Mouse (Mus musculus) bone marrow, adult 2 months (tissue): ENCODE data around the gene Rfc3. TPM values are rescaled to one million over a fixed set of nuclear protein-coding genes. Genes with fewer than 3 reads are reported as not detected.

Experiments used
- H3K27ac ChIP-seq: fragments of 200-500 bp; 2 replicates; pipeline ENCODE4 v1.5.1; 2012; ENCODE audit warnings: low read depth, mild to moderate bottlenecking, control low read depth, inconsistent platforms, low read length; ENCODE audit not compliant: control insufficient read depth, poor library complexity, insufficient read depth
- H3K4me1 ChIP-seq: fragments of 200-500 bp; 2 replicates; pipeline ENCODE4 v1.6.1; 2011; ENCODE audit warnings: low read length; ENCODE audit not compliant: control insufficient read depth, insufficient read depth
- H3K4me3 ChIP-seq: fragments of 200-500 bp; replicated peaks from 2 replicates; pipeline ENCODE3; 2011; ENCODE audit warnings: mild to moderate bottlenecking, low read depth, low read length, control low read depth; ENCODE audit not compliant: control insufficient read depth
- CTCF ChIP-seq: fragments of 200-500 bp; IDR thresholded peaks from 2 replicates; pipeline ENCODE4 v1.5.1; 2011; ENCODE audit warnings: low read length, control low read depth; ENCODE audit not compliant: control insufficient read depth, insufficient read depth
- POLR2A ChIP-seq: fragments of 200-500 bp; IDR thresholded peaks from 2 replicates; pipeline ENCODE4 v1.6.1; 2011; ENCODE audit warnings: low read depth, mild to moderate bottlenecking, control low read depth, low read length, borderline replicate concordance; ENCODE audit not compliant: control insufficient read depth
- WGBS: fragments of 180-500 bp; shearing (Covaris S2); methylation state at CpG from one replicate; pipeline ENCODE4 v1.1.7; 2018; 5-methylcytosine and 5-hydroxymethylcytosine counted together
- polyA plus RNA-seq: library from polyadenylated mRNA; stranded (reverse); fragments of >200 nt; gene quantifications from 2 replicates; pipeline ENCODE4 v1.2.4, GENCODE M21; 2011; ENCODE audit warnings: low replicate concordance; ENCODE audit not compliant: missing spikeins, insufficient read depth, insufficient read length

Rfc3 gene
- polyA plus RNA-seq, 1 experiment = 90.0 TPM

DNA sequence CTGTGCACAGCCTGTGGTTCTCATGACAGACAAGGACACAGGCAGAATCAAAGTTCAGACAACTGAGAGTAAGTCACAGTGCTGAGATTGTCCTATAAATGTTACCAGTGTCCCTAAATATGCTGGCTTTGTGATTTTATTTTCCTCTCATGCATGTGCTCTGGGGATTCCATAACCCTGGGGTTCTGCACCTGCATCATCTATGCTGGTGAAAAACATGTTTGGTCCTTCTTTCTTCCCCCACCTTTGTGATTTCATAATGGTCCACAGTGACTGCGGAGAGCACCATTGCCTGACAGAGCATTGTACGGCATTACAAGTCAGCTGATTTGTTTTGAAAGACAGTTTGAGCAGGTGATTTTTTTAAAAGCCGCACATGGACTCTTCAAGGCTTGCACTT is 45.1 kb downstream of the Rfc3 start, which contains the start of gene Vmn2r18:
Gene Vmn2r18, minus strand, starts transcription at position 101 of the 400 bp plus-strand sequence.
- Histone ChIP-seq H3K4me3 (no peak within 1 kb of the TSS), H3K4me1 (no peaks in the 10 kb centered on the region), H3K27ac (no peak within 1 kb of the TSS)
- TF ChIP-seq CTCF (no peak), POLR2A (no peak)
- 87% methylated on average over 3 of the region's 3 CpGs for WGBS

DNA sequence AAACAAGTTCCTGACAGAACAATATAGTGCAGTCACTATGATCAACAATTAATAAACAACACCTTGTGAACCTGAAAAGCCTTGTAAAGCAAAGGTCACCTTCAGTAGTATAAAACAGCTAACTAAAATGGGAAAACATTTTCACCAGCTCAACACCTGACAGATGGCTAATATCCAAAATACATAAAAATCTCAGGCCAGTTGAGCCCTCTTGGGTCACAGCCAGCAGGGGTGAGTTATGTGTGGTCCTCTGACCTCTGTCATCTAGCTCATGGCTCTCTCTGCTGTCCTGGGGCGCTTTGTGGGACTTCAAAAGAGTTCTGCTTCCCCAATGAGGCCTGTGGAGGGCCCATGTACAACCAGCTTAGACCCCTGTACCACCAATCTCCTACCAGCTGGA is 49.3 kb downstream of the Rfc3 start:
- TF ChIP-seq CTCF (no peak), POLR2A (no peak)
- WGBS = 59% methylated on average over 1 of the region's 1 CpGs
- Histone ChIP-seq H3K27ac (no peak overlapping the region), H3K4me3 (no peak overlapping the region), H3K4me1 (no peaks in the 10 kb centered on the region)

Other genes with a start within 250 kb of the Rfc3 start
- not detected in 2 replicates for gene Gm42906, start 223.1 kb downstream of the Rfc3 start, polyA plus RNA-seq
- not detected in 2 replicates for gene Vmn2r18, start 45.2 kb downstream of the Rfc3 start, polyA plus RNA-seq